Mouse (Mus musculus): Measurements from ENCODE around the gene Pnkd. TPM values are rescaled to one million over a fixed set of nuclear protein-coding genes. Genes with fewer than 3 reads are reported as not detected.

Gene Pnkd
- total RNA-seq, 2 experiments from 2014 or later = 0.76 to 12.2 TPM

- ATAC-seq (replicated peaks; ENCODE audit: low FRiP score, poor library complexity, severe bottlenecking) = no peak
Measured at GRCm38 (mm10) chr1:74294733-74295455, 10.2 kb downstream of the Pnkd start.

- ATAC-seq (replicated peaks; ENCODE audit: low FRiP score, poor library complexity, severe bottlenecking) = peak; percentile 86
Measured at GRCm38 (mm10) chr1:74295456-74296171, 10.9 kb downstream of the Pnkd start.

- no peak for ATAC-seq (replicated peaks; ENCODE audit: low FRiP score, poor library complexity, severe bottlenecking)
Measured at GRCm38 (mm10) chr1:74296477-74296876, 11.7 kb downstream of the Pnkd start.

- no peak for ATAC-seq (replicated peaks; ENCODE audit: low FRiP score, poor library complexity, severe bottlenecking)
Measured at GRCm38 (mm10) chr1:74297269-74297668, 12.5 kb downstream of the Pnkd start.

GRCm38 (mm10) chr1:74298157-74298750 lies 13.5 kb downstream of the Pnkd start:
- ATAC-seq (replicated peaks; ENCODE audit: low FRiP score, poor library complexity, severe bottlenecking) = no peak

GRCm38 (mm10) chr1:74298996-74299395 lies 14.3 kb downstream of the Pnkd start:
- ATAC-seq (replicated peaks; ENCODE audit: low FRiP score, poor library complexity, severe bottlenecking) = no peak

- ATAC-seq (replicated peaks; ENCODE audit: low FRiP score, poor library complexity, severe bottlenecking) = no peak
Measured at GRCm38 (mm10) chr1:74300347-74301110, 15.8 kb downstream of the Pnkd start.

GRCm38 (mm10) chr1:74302229-74302628 lies 17.5 kb downstream of the Pnkd start:
- ATAC-seq (replicated peaks; ENCODE audit: low FRiP score, poor library complexity, severe bottlenecking) = no peak

GRCm38 (mm10) chr1:74302835-74303234 lies 18.1 kb downstream of the Pnkd start:
- no peak for ATAC-seq (replicated peaks; ENCODE audit: low FRiP score, poor library complexity, severe bottlenecking)

GRCm38 (mm10) chr1:74303509-74304338 lies 19.0 kb downstream of the Pnkd start:
- peak; percentile 89 for ATAC-seq (replicated peaks; ENCODE audit: low FRiP score, poor library complexity, severe bottlenecking)

- no peak for ATAC-seq (replicated peaks; ENCODE audit: low FRiP score, poor library complexity, severe bottlenecking)
Measured at GRCm38 (mm10) chr1:74304339-74304790, 19.6 kb downstream of the Pnkd start.

- ATAC-seq (replicated peaks; ENCODE audit: low FRiP score, poor library complexity, severe bottlenecking) = no peak
Measured at GRCm38 (mm10) chr1:74304946-74305345, 20.2 kb downstream of the Pnkd start.

GRCm38 (mm10) chr1:74305522-74305921 lies 20.8 kb downstream of the Pnkd start, which contains the start of gene Tmbim1:
Tmbim1 (minus strand) TSS chr1:74305622.
- ATAC-seq (replicated peaks; ENCODE audit: low FRiP score, poor library complexity, severe bottlenecking) = no peak

- no peak for ATAC-seq (replicated peaks; ENCODE audit: low FRiP score, poor library complexity, severe bottlenecking)
Measured at GRCm38 (mm10) chr1:74307146-74307545, 22.4 kb downstream of the Pnkd start.

GRCm38 (mm10) chr1:74308001-74308964 lies 23.6 kb downstream of the Pnkd start:
- no peak for ATAC-seq (replicated peaks; ENCODE audit: low FRiP score, poor library complexity, severe bottlenecking)

GRCm38 (mm10) chr1:74309767-74310166 lies 25.0 kb downstream of the Pnkd start:
- ATAC-seq (replicated peaks; ENCODE audit: low FRiP score, poor library complexity, severe bottlenecking) = no peak

GRCm38 (mm10) chr1:74313049-74313692 lies 28.4 kb downstream of the Pnkd start:
- peak; percentile 67 for ATAC-seq (replicated peaks; ENCODE audit: low FRiP score, poor library complexity, severe bottlenecking)

- no peak for ATAC-seq (replicated peaks; ENCODE audit: low FRiP score, poor library complexity, severe bottlenecking)
Measured at GRCm38 (mm10) chr1:74314796-74315195, 30.1 kb downstream of the Pnkd start.

Data from erythroid progenitor cell, adult 5-6 weeks (primary cell).